Mouse (Mus musculus): ENCODE measurements around the gene Smyd5.

GRCm38 (mm10) chr6:85444266-85444965 is 12.6 kb downstream of the Smyd5 start:
- no peak for TF ChIP-seq CTCF (IDR thresholded peaks at IDR 0.05; ENCODE audit: low read depth, low read length)
- TF ChIP-seq POLR2A (IDR thresholded peaks at IDR 0.05; ENCODE audit: insufficient read depth, low read length) = no peak
